Mouse (Mus musculus): ENCODE results near the gene Zfp644.

DNA sequence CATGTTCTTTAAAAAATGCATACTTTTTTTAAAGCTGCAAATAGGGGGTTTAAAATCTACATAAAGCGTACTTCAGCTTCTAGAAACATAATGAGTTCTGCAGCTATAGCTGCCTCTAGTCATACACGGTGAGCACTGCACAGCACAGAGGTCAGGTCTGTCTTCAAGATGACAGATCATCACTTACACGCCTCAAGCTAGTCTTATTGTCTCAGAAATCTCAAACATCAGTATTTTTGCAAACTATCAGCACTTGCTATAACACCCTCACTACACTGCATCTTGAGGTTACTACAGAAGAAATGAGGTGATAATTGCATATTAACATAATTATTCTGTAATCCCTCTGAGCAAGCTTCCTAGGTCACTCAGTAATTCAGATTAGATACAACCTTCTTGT, 55.2 kb downstream of the Zfp644 start:
- TF ChIP-seq CTCF (conservative IDR thresholded peaks at IDR 0.05; ENCODE audit: insufficient read depth, insufficient read length, low read depth, low read length) (no peak), POLR2A (IDR thresholded peaks at IDR 0.05; ENCODE audit: low read depth, low read length) (no peak)

Measured in kidney, adult 2 months (tissue).